Mouse (Mus musculus) brain, embryonic 14.5 days (tissue): ENCODE measurements around the gene Anapc2. TPM values are rescaled to one million over a fixed set of nuclear protein-coding genes. Genes with fewer than 3 reads are reported as not detected.

Source experiments
- DNase-seq: peaks from one replicate; pipeline ENCODE4 v3.0.0-alpha.2; 2011; ENCODE audit warnings: low read depth
- CTCF ChIP-seq: fragments of 200-500 bp; IDR thresholded peaks from 2 replicates; pipeline ENCODE4 v1.5.1; 2012; ENCODE audit warnings: inconsistent platforms, mild to moderate bottlenecking, moderate library complexity, borderline replicate concordance; ENCODE audit not compliant: insufficient read depth, insufficient read length; ENCODE audit errors: extremely low read depth
- POLR2A ChIP-seq: fragments of 200-500 bp; IDR thresholded peaks from 2 replicates; pipeline ENCODE4 v1.6.1; 2012; ENCODE audit warnings: mild to moderate bottlenecking, inconsistent platforms, borderline replicate concordance; ENCODE audit not compliant: poor library complexity, insufficient read depth, insufficient read length, severe bottlenecking; ENCODE audit errors: extremely low read depth
- polyA plus RNA-seq: library from polyadenylated mRNA; depleted of rRNA; stranded (reverse); fragments of >200 nt; gene quantifications from 2 replicates; pipeline ENCODE4 v1.2.3, GENCODE M21; 2012; rRNA removed

Gene Anapc2
- polyA plus RNA-seq: 131 and 149 TPM in 2 replicates

- peak; percentile 99 for DNase-seq
- peak; percentile 74; the same call in 1 of the 2 replicates for TF ChIP-seq POLR2A
- peak; percentile 11; the same call in 1 of the 2 replicates for TF ChIP-seq CTCF
These were observed at the start of gene Anapc2, which contains the start of gene Ssna1 for GRCm38 (mm10) chr2:25271827-25272511. TSS of gene Anapc2 (plus strand) at chr2:25272478. TSS of gene Ssna1 (minus strand) at chr2:25272438.

- DNase-seq: no peak
- no peak for TF ChIP-seq CTCF
- TF ChIP-seq POLR2A: no peak
These were observed 48.4 kb upstream of the Anapc2 start for GRCm38 (mm10) chr2:25223681-25224491.

- TF ChIP-seq CTCF (peak; percentile 14; the same call in 1 of the 2 replicates), POLR2A (peak; percentile 96)
- no peak for DNase-seq
These were observed 47.8 kb upstream of the Anapc2 start, which contains the start of gene Tubb4b for GRCm38 (mm10) chr2:25224492-25224765. TSS of gene Tubb4b (minus strand) at chr2:25224702.

GRCm38 (mm10) chr2:25224766-25225752, 47.2 kb upstream of the Anapc2 start:
- peak; percentile 82; the same call in 1 of the 2 replicates for TF ChIP-seq POLR2A
- TF ChIP-seq CTCF: no peak
- DNase-seq: peak; percentile 100

GRCm38 (mm10) chr2:25225811-25226379, 46.4 kb upstream of the Anapc2 start:
- TF ChIP-seq CTCF: no peak
- TF ChIP-seq POLR2A: no peak
- no peak for DNase-seq

- TF ChIP-seq CTCF: no peak
- no peak for TF ChIP-seq POLR2A
- DNase-seq: no peak
These were observed 45.4 kb upstream of the Anapc2 start for GRCm38 (mm10) chr2:25226864-25227263.

GRCm38 (mm10) chr2:25227406-25227805, 44.9 kb upstream of the Anapc2 start:
- TF ChIP-seq CTCF: no peak
- no peak for TF ChIP-seq POLR2A
- no peak for DNase-seq

- peak; percentile 93 for DNase-seq
- TF ChIP-seq CTCF (peak; percentile 83), POLR2A (no peak)
These were observed 43.8 kb upstream of the Anapc2 start for GRCm38 (mm10) chr2:25228431-25228889.

- TF ChIP-seq CTCF (no peak), POLR2A (no peak)
- no peak for DNase-seq
These were observed 43.2 kb upstream of the Anapc2 start for GRCm38 (mm10) chr2:25228995-25229530.

- no peak for DNase-seq
- TF ChIP-seq POLR2A: no peak
- TF ChIP-seq CTCF: no peak
These were observed 42.7 kb upstream of the Anapc2 start for GRCm38 (mm10) chr2:25229582-25229981.
